Mouse (Mus musculus) kidney, postnatal 0 days (tissue): ENCODE measurements at regions not wholly inside any gene's neighbourhood (a gene's known extent, or its start where the extent isn't known, plus 50 kb on each side); places are given as distances from the start of the nearest gene placed in this dataset.

Experiments used
- ATAC-seq: fragments of 200-750 bp; cut with Nextera tagmentation; replicated peaks from 2 replicates; pipeline ENCODE4 v1.8.0; 2017; ENCODE audit warnings: low read depth, moderate number of reproducible peaks, moderate TSS enrichment, moderate library complexity; ENCODE audit not compliant: low FRiP score
- DNase-seq: peaks from one replicate; pipeline ENCODE4 v3.0.0-alpha.2; 2016; ENCODE audit warnings: low spot score
- H3K27ac ChIP-seq: fragments of 300-500 bp; sonication (generic); 2 replicates; pipeline ENCODE4 v1.5.1; 2014; ENCODE audit warnings: mild to moderate bottlenecking
- H3K27me3 ChIP-seq: fragments of 300-500 bp; sonication (generic); 2 replicates; pipeline ENCODE4 v1.6.1; 2014; ENCODE audit warnings: low read length, mixed read lengths; ENCODE audit not compliant: insufficient read depth
- H3K36me3 ChIP-seq: fragments of 300-500 bp; sonication (generic); 2 replicates; pipeline ENCODE4 v1.6.1; 2014; ENCODE audit warnings: low read length, mixed read lengths; ENCODE audit not compliant: insufficient read depth
- H3K4me1 ChIP-seq: fragments of 300-500 bp; sonication (generic); replicated peaks from 2 replicates; pipeline ENCODE4 v1.6.1; 2014; ENCODE audit warnings: antibody characterized with exemption, low read length, mixed read lengths; ENCODE audit not compliant: insufficient read depth
- H3K4me2 ChIP-seq: fragments of 300-500 bp; sonication (generic); 2 replicates; pipeline ENCODE4 v1.6.1; 2014; ENCODE audit warnings: mild to moderate bottlenecking, low read length, moderate library complexity, mixed read lengths
- H3K4me3 ChIP-seq: fragments of 300-500 bp; sonication (generic); replicated peaks from 2 replicates; pipeline ENCODE4 v1.5.1; 2014; ENCODE audit warnings: low read depth, low read length
- H3K9ac ChIP-seq: fragments of 300-500 bp; sonication (generic); 2 replicates; pipeline ENCODE4 v1.6.1; 2014; ENCODE audit warnings: low read depth, low read length
- H3K9me3 ChIP-seq: fragments of 300-500 bp; sonication (generic); replicated peaks from 2 replicates; pipeline ENCODE4 v1.6.1; 2016; ENCODE audit warnings: low read length, inconsistent platforms, mixed read lengths
- CTCF ChIP-seq: IDR thresholded peaks from 2 replicates; pipeline ENCODE4 v1.5.1; 2016; ENCODE audit warnings: antibody characterized with exemption, low read depth, mild to moderate bottlenecking, moderate library complexity
- WGBS: fragments of 180-500 bp; shearing (Covaris S2); extraction: QIAGEN DNeasy Blood & Tissue Kit; methylation state at CpG from one replicate; pipeline ENCODE4 v1.1.7; 2014; 5-methylcytosine and 5-hydroxymethylcytosine counted together

DNA sequence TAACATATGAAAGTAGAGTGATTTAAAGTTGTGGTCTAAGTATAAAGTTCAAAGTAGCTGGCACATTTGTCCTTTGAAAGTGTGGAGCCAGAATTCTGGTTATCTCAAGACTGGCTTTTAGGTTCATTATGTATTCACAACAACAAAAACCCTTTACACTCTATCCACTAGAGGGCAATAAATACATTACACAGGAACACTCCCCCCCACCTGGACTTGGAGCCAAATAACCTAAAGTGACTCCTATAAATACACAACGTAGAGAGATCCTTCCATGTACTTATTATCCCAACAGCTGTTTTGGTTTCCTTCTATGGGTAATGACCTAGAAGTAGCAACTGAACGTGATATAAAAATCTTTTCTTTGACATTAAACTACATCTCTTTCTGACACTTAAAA is 1235.8 kb downstream of the Pcdh19 start:
- Histone ChIP-seq H3K36me3 (no peaks in the 10 kb centered on the region), H3K27me3 (no peaks in the 10 kb centered on the region), H3K27ac (no peak overlapping the region), H3K4me3 (no peak overlapping the region), H3K9me3 (no peaks in the 10 kb centered on the region), H3K9ac (no peak overlapping the region), H3K4me2 (no peak overlapping the region), H3K4me1 (no peaks in the 10 kb centered on the region)
- WGBS = 33% methylated on average over 2 of the region's 2 CpGs
- peak; percentile 61 for TF ChIP-seq CTCF
- ATAC-seq (no peak), DNase-seq (peak; percentile 52)
